Mouse (Mus musculus) cerebellum, adult 18-20 months (tissue): ENCODE data around the gene Junb.

Experiments
- DNase-seq, 2 experiments: peaks; one replicate each; pipeline ENCODE4 v3.0.0; 2021

Junb gene

GRCm38 (mm10) chr8:84970135-84970790, 8.3 kb downstream of the Junb start:
- DNase-seq: no peak

- peak; percentile 78 to 81 for DNase-seq
Measured at GRCm38 (mm10) chr8:84969241-84970134, 9.0 kb downstream of the Junb start, which contains the start of the genes Gm49661, Prdx2 and Rnaseh2a. Gene Gm49661, minus strand, starts transcription at chr8:84969433. Gene Prdx2, plus strand, starts transcription at chr8:84969587. Gene Rnaseh2a, minus strand, starts transcription at chr8:84969767.

- DNase-seq: no peak
Measured at GRCm38 (mm10) chr8:84968650-84969049, 9.9 kb downstream of the Junb start.

- DNase-seq: no peak
Measured at GRCm38 (mm10) chr8:84967532-84968304, 10.8 kb downstream of the Junb start.

- no peak for DNase-seq
Measured at GRCm38 (mm10) chr8:84966603-84967002, 11.9 kb downstream of the Junb start.

GRCm38 (mm10) chr8:84965731-84966291, 12.7 kb downstream of the Junb start:
- DNase-seq: peak; percentile 91 to 96

- DNase-seq: no peak
Measured at GRCm38 (mm10) chr8:84963952-84964351, 14.6 kb downstream of the Junb start.

GRCm38 (mm10) chr8:84959811-84960210, 18.7 kb downstream of the Junb start:
- no peak for DNase-seq

GRCm38 (mm10) chr8:84956768-84957167, 21.8 kb downstream of the Junb start:
- DNase-seq: peak; percentile 82 to 85

- DNase-seq: no peak
Measured at GRCm38 (mm10) chr8:84952612-84953255, 25.8 kb downstream of the Junb start.

- DNase-seq: no peak
Measured at GRCm38 (mm10) chr8:84949753-84950152, 28.8 kb downstream of the Junb start.

- DNase-seq: no peak
Measured at GRCm38 (mm10) chr8:84947241-84947545, 31.3 kb downstream of the Junb start.

GRCm38 (mm10) chr8:84946528-84947240, 31.8 kb downstream of the Junb start, which contains the start of gene Rtbdn:
Gene Rtbdn, plus strand, starts transcription at chr8:84946991.
- peak; percentile 81 to 84 for DNase-seq

GRCm38 (mm10) chr8:84945633-84946527, 32.6 kb downstream of the Junb start:
- DNase-seq: peak; percentile 72 to 81

GRCm38 (mm10) chr8:84945235-84945632, 33.3 kb downstream of the Junb start:
- peak; percentile 58 to 65 for DNase-seq

- DNase-seq: peak; percentile 85 to 90
Measured at GRCm38 (mm10) chr8:84944478-84945160, 33.9 kb downstream of the Junb start.

- no peak for DNase-seq
Measured at GRCm38 (mm10) chr8:84943699-84944098, 34.8 kb downstream of the Junb start.

GRCm38 (mm10) chr8:84937620-84938485, 40.7 kb downstream of the Junb start:
- DNase-seq: no peak
